ENCODE assay signal across 12 mouse cellular contexts in genomic region chr19:28844946-28845710, GRCm38 (mm10). TPM values are rescaled to one million over a fixed set of nuclear protein-coding genes. Genes with fewer than 3 reads are reported as not detected.
DNase-seq lines count a peak whose midpoint lies in the region; ATAC-seq lines count a peak whose summit lies in the region.
"Had no signal": no experiment of that assay in that cellular context is flagged by ENCODE, and none has a peak within 500 bp of the region (broad histone marks: within the 10 kb centered on the region; RNA-seq: fewer than 3 reads in every experiment).

No protein-coding gene starts in this region.

- no peak overlapping the region for H3K4me2 ChIP-seq in hindbrain, embryonic 15.5 days
- H3K4me2 ChIP-seq in midbrain, embryonic 14.5 days (ENCODE audit: low read length), result no peak overlapping the region
- no peak overlapping the region for H3K4me2 ChIP-seq in midbrain, embryonic 13.5 days (replicated peaks)
- H3K4me2 ChIP-seq: embryonic facial prominence, embryonic 13.5 days; liver, embryonic 11.5 days; midbrain, embryonic 12.5 days had no signal

- peak; percentile 54; the same call in 1 of the 2 replicates for ATAC-seq in hindbrain, embryonic 15.5 days (ENCODE audit: low FRiP score, low read depth)
- ATAC-seq in midbrain, embryonic 14.5 days (ENCODE audit: low FRiP score, low TSS enrichment), result no peak
- ATAC-seq in midbrain, embryonic 13.5 days, result no peak

- DNase-seq in cerebellum, postnatal 14 days, result peak; percentile 20 to 43
- no peak for DNase-seq in cerebellum, adult 11 months
- DNase-seq in hindbrain, embryonic 10.5 days (ENCODE audit: low spot score), result no peak
- DNase-seq in midbrain, embryonic 14.5 days, result peak; percentile 72
- DNase-seq in mesoderm, embryonic 11.5 days (ENCODE audit: low read depth, low spot score), result peak; percentile 29
- no peak for DNase-seq in spleen, postnatal 10 days (ENCODE audit: low spot score in 2 of 2)
- DNase-seq: thymus, adult 2 months had no signal

- H3K9me3 ChIP-seq in hindbrain, embryonic 15.5 days, result no peaks in the 10 kb centered on the region
- no peaks in the 10 kb centered on the region for H3K9me3 ChIP-seq in hindbrain, embryonic 10.5 days
- H3K9me3 ChIP-seq in midbrain, embryonic 14.5 days (ENCODE audit: control insufficient read depth, low read length), result no peaks in the 10 kb centered on the region
- H3K9me3 ChIP-seq in midbrain, embryonic 13.5 days, result no peaks in the 10 kb centered on the region
- H3K9me3 ChIP-seq: embryonic facial prominence, embryonic 13.5 days; midbrain, embryonic 12.5 days had no signal

- H3K9ac ChIP-seq in hindbrain, embryonic 15.5 days, result no peak overlapping the region
- H3K9ac ChIP-seq in midbrain, embryonic 14.5 days (replicated peaks; ENCODE audit: low read length), result no peak overlapping the region
- H3K9ac ChIP-seq in midbrain, embryonic 13.5 days (replicated peaks), result no peak overlapping the region
- H3K9ac ChIP-seq: embryonic facial prominence, embryonic 13.5 days; midbrain, embryonic 12.5 days had no signal

- 65% methylated on average over 8 of the region's 8 CpGs for WGBS in hindbrain, embryonic 15.5 days
- WGBS in hindbrain, embryonic 10.5 days, result 76% methylated on average over 8 of the region's 8 CpGs
- WGBS in midbrain, embryonic 14.5 days, result 74% methylated on average over 8 of the region's 8 CpGs
- 75% methylated on average over 8 of the region's 8 CpGs for WGBS in midbrain, embryonic 13.5 days

- H3K36me3 ChIP-seq in hindbrain, embryonic 15.5 days, result no peaks in the 10 kb centered on the region
- H3K36me3 ChIP-seq in hindbrain, embryonic 10.5 days, result no peaks in the 10 kb centered on the region
- H3K36me3 ChIP-seq in midbrain, embryonic 14.5 days (ENCODE audit: control insufficient read depth, insufficient read depth, low read length), result no peaks in the 10 kb centered on the region
- H3K36me3 ChIP-seq in midbrain, embryonic 13.5 days, result no peaks in the 10 kb centered on the region
- H3K36me3 ChIP-seq: embryonic facial prominence, embryonic 13.5 days; midbrain, embryonic 12.5 days had no signal

- H3K4me3 ChIP-seq in hindbrain, embryonic 15.5 days, result no peak overlapping the region
- H3K4me3 ChIP-seq in hindbrain, embryonic 10.5 days, result no peak overlapping the region
- no peak overlapping the region for H3K4me3 ChIP-seq in midbrain, embryonic 14.5 days (replicated peaks; ENCODE audit: low read depth, low read length)
- H3K4me3 ChIP-seq in midbrain, embryonic 13.5 days (replicated peaks), result no peak overlapping the region
- H3K4me3 ChIP-seq: embryonic facial prominence, embryonic 13.5 days; midbrain, embryonic 12.5 days had no signal

- peaks cover 3% of the 10 kb centered on the region; the same call in 1 of the 2 replicates for H3K4me1 ChIP-seq in hindbrain, embryonic 15.5 days (replicated peaks)
- no peaks in the 10 kb centered on the region for H3K4me1 ChIP-seq in hindbrain, embryonic 10.5 days (replicated peaks)
- no peaks in the 10 kb centered on the region for H3K4me1 ChIP-seq in midbrain, embryonic 14.5 days (ENCODE audit: control insufficient read depth, insufficient read depth, low read length)
- H3K4me1 ChIP-seq in midbrain, embryonic 13.5 days (replicated peaks), result 0 out of 2 replicates have a peak, but pooled peaks cover 4% of the 10 kb centered on the region
- H3K4me1 ChIP-seq: embryonic facial prominence, embryonic 13.5 days; midbrain, embryonic 12.5 days had no signal

- no peaks in the 10 kb centered on the region for H3K27me3 ChIP-seq in hindbrain, embryonic 15.5 days
- no peaks in the 10 kb centered on the region for H3K27me3 ChIP-seq in hindbrain, embryonic 10.5 days (ENCODE audit: insufficient read depth, poor library complexity, severe bottlenecking)
- no peaks in the 10 kb centered on the region for H3K27me3 ChIP-seq in midbrain, embryonic 14.5 days (ENCODE audit: control insufficient read depth, insufficient read depth, low read length)
- H3K27me3 ChIP-seq in midbrain, embryonic 13.5 days, result 0 out of 2 replicates have a peak, but pooled peaks cover 2% of the 10 kb centered on the region
- H3K27me3 ChIP-seq: embryonic facial prominence, embryonic 13.5 days; midbrain, embryonic 12.5 days had no signal

- no peak overlapping the region for H3K27ac ChIP-seq in hindbrain, embryonic 15.5 days (replicated peaks)
- no peak overlapping the region for H3K27ac ChIP-seq in hindbrain, embryonic 10.5 days
- H3K27ac ChIP-seq in midbrain, embryonic 14.5 days (replicated peaks; ENCODE audit: low read depth, low read length), result no peak overlapping the region
- H3K27ac ChIP-seq in midbrain, embryonic 13.5 days, result no peak overlapping the region
- H3K27ac ChIP-seq: embryonic facial prominence, embryonic 13.5 days; midbrain, embryonic 12.5 days had no signal

RNA-seq across cellular contexts. Expression of gene Slc1a1, which starts 10.3 kb away (rescaled TPM):
- 37.8 and 44.5 TPM in 2 replicates for polyA plus RNA-seq in hindbrain, embryonic 15.5 days (2015; fragmentation: Nextera tagmentation; extraction: Ambion mirVana)
- 0.42 and 1.2 TPM in 2 replicates for polyA plus RNA-seq in hindbrain, embryonic 10.5 days (2016; fragmentation: Nextera tagmentation; extraction: Ambion mirVana)
- 19.8 and 21.7 TPM in 2 replicates for polyA plus RNA-seq in midbrain, embryonic 14.5 days (2014; fragmentation: Nextera tagmentation; extraction: Ambion mirVana)
- 12.7 and 13.1 TPM in 2 replicates for polyA plus RNA-seq in midbrain, embryonic 13.5 days (2015; fragmentation: Nextera tagmentation; extraction: Ambion mirVana)

Comparison
In these comparisons a context has a peak if more than half of its experiments do, and no peak if none do; other contexts are left out.
1. DNase-seq: peak in cerebellum, postnatal 14 days (2 of 2), midbrain, embryonic 14.5 days (single experiment) and mesoderm, embryonic 11.5 days (single experiment); none in cerebellum, adult 11 months (single experiment), hindbrain, embryonic 10.5 days (single experiment) and spleen, postnatal 10 days (0 of 2).